Mouse (Mus musculus) central nervous system, embryonic 14 days (tissue): Measurements from ENCODE around the gene Hoxb1. TPM values are rescaled to one million over a fixed set of nuclear protein-coding genes. Genes with fewer than 3 reads are reported as not detected.

Experiments used
- polyA plus RNA-seq: library from polyadenylated mRNA; depleted of rRNA; stranded (reverse); fragments of >200 nt; gene quantifications from 2 replicates; pipeline ENCODE4 v1.2.3, GENCODE M21; 2012; rRNA removed

Gene Hoxb1
- polyA plus RNA-seq, result 0.06 and 0.10 TPM in 2 replicates

DNA sequence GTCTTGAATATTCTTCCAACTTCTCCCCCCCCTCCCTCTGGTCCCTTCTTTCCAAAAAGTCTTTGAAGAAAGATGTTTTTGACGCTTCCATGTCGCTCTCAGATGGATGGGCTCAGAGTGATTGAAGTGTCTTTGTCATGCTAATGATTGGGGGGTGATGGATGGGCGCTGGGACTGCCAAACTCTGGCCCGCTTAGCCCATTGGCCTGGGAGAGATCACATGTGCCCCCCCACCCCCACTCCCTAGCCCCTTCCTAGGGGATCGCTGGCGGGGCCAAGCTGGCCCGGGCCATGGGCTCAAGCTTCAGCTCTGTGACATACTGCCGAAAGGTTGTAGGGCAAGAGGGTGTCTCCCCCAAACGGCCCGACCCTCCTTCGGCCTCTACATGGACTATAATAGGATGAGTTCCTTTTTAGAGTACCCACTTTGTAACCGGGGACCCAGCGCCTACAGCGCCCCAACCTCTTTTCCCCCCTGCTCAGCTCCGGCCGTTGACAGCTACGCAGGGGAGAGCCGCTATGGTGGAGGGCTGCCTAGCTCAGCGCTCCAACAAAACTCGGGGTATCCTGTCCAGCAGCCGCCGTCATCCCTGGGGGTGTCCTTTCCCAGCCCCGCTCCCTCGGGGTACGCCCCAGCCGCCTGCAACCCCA, at the start of gene Hoxb1:
Gene Hoxb1 (plus strand): TSS at position 312 of the 651 bp plus-strand sequence.

DNA sequence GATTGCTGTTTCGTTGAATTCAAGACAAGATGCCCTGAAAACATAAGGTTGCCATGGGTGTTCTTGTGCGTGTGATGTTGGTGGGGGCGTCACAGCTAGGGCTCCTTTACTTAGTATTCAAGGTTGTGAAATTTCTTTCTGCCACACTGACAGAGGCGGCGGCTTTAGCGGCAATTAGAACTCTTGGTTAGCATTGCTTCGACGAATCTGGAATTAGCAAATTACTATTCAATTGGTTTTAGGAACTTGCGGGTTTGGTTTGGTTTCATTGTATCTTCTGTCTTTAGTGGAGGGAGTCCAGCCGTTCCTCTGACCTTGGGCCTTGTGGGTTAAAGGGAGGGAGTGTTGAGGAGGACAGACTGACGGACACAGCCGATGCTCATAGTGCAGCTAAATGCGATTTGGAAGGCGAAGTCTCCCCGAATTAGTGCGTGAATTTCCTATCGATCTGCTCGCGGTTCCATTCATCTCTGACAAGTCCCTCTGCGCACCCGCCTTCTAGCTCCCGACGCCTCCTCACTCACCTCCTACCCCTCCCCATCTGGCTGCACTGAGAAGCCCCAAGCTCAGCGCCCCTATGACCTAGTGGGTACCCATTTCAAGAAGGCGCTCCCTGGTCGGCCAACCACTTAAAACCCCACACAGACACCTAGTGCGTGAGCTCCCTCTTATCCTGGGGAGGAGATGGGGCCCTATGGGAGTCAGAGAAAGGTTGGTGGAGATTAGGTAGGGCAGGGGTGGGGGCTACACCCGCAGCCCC, 47.8 kb upstream of the Hoxb1 start, which contains the start of gene Hoxb4:
Gene Hoxb4 (plus strand): TSS at position 660 of the 760 bp plus-strand sequence.

DNA sequence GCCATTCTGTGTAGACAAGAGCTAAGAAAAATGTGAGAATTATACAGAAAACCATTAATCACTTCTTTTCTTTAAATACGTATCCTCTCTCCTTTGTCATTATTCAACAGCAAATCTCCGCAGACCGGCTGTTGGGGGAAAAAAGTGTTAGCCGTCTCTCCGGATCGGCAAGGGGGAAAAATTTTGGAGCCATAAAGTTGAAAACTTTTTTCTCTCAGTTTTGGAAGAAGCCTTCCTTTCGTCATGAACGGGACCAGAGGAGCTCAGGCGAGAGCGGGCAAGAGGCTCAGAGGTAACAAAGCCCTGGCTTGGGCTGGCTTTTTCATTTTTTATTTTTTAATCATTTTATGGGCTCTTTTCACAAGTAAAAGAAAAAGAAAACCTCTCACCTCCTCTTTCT, 42.4 kb upstream of the Hoxb1 start, which contains the start of gene Hoxb3:
Gene Hoxb3 (plus strand): TSS at position 173 of the 400 bp plus-strand sequence.

DNA sequence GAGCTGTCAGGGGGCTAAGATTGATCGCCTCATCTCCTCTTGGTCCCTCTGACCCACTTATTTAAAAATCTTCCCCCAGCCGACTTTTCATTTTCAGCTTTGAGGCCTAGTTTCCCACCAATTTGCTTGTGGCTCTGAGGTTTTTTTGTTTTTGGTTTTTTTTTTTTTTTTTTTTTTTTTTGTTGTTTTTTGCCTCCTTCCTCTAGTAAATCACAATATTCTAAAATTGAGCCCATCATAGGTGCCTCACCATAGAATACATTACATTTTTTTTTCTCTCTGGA, 15.3 kb upstream of the Hoxb1 start, which contains the start of gene Hoxb2:
Gene Hoxb2 (plus strand): TSS at position 185 of the 284 bp plus-strand sequence.

Other genes starting within 250 kb of the Hoxb1 start
- gene Ttll6, start 232.0 kb upstream of the Hoxb1 start, polyA plus RNA-seq, result 0.75 and 0.84 TPM in 2 replicates
- gene Hoxb13, start 171.4 kb upstream of the Hoxb1 start, polyA plus RNA-seq, result not detected in 2 replicates
- gene Hoxb9, start 94.3 kb upstream of the Hoxb1 start, polyA plus RNA-seq, result 0.43 and 15.4 TPM in 2 replicates
- gene Hoxb8, start 83.8 kb upstream of the Hoxb1 start, polyA plus RNA-seq, result 28.2 and 71.6 TPM in 2 replicates
- gene Hoxb7, start 79.1 kb upstream of the Hoxb1 start, polyA plus RNA-seq, result 3.5 and 10.0 TPM in 2 replicates
- gene Hoxb6, start 73.3 kb upstream of the Hoxb1 start, polyA plus RNA-seq, result 14.9 and 21.2 TPM in 2 replicates
- 24.3 and 32.8 TPM in 2 replicates for gene Hoxb5, start 62.4 kb upstream of the Hoxb1 start, polyA plus RNA-seq
- 4.7 and 5.6 TPM in 2 replicates for gene Hoxb4, start 47.5 kb upstream of the Hoxb1 start, polyA plus RNA-seq
- gene Hoxb3, start 42.4 kb upstream of the Hoxb1 start, polyA plus RNA-seq, result 25.2 and 37.6 TPM in 2 replicates
- gene Hoxb2, start 15.2 kb upstream of the Hoxb1 start, polyA plus RNA-seq, result 10.5 and 15.4 TPM in 2 replicates
- 1.9 and 2.4 TPM in 2 replicates for gene Skap1, start 98.8 kb downstream of the Hoxb1 start, polyA plus RNA-seq